Mouse (Mus musculus) naive thymus-derived CD4-positive, alpha-beta T cell, adult 2 months (primary cell): ENCODE results near the gene Il20rb.

Experiments used
- DNase-seq: peaks from one replicate; pipeline ENCODE4 v3.0.0-alpha.2; 2011; ENCODE audit warnings: low read depth

Gene Il20rb

DNA sequence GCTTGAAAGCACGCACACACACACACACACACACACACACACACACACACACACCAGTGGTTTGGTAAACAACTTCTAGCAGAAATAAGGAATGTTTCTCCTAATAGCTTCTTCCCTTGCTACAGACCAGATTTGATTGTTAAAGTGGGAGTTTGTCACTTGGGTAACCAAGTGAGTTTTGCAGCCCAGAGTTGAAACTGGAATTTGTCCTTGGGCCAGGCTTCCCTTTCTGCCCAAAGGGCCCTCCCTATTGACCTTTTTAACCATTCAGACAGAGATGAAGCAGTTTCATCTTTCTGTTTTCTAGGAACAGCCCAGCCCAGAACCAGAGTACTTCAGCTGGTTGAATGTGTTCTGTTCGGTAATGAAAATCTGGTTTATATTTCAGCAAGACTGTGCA is 55.7 kb downstream of the Il20rb start:
- no peak for DNase-seq

DNA sequence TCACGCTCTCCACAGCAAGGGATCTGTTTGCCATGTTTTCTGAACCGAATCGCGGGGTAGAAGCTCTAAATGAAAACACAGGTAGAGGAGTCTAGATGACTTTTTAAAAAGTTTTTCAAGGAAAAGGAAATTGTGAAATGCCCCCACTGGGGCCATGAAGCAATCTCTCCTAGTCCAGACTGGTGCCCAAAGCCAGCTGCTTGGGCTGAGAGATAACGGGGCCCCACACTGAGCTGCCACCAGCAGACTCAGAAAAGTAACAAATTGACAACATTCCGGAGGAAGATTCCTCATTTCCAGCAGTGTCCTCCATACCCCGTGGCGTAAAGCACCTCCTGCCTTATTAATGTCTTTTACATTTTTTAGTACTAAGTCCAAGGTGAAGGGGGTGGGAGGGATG is 66.9 kb downstream of the Il20rb start:
- no peak for DNase-seq

DNA sequence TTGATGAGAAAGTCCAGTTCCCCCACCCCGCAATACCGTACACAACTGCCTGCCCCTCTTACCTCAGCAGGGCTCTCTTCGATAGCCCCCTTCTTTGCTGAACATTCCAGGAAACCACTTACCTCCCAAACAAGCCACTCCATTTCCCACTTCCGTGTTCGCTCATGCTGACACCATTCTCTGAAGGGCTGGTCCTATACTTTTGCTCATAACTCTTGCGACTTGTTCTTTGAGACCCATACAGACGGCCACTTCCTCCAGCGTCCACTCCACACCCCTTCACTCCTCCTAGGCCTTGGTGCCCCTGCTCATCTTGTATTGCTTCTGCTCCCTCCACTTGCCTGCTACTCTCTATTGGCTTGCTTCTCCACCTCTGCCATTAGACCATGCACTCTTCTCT is 67.5 kb downstream of the Il20rb start:
- no peak for DNase-seq

DNA sequence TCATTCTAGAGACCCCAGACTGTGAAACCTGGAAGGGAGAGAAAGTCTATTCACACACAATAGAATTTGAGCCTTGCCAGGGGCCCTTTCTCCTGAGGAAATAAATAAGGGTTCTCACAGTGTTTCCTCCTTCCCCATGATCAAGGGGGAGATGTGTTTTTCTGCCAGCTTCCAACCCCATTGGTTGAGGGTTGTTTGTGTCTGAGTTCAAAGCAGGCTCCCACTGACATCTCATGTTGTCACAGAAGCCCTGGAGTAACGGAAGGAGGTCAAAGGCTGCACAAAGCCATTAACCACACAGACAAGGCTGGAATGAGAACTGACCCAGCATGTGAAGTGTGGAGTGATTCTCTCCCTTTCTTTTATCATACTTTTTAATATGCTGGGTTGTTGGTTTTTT is 69.8 kb downstream of the Il20rb start:
- no peak for DNase-seq

DNA sequence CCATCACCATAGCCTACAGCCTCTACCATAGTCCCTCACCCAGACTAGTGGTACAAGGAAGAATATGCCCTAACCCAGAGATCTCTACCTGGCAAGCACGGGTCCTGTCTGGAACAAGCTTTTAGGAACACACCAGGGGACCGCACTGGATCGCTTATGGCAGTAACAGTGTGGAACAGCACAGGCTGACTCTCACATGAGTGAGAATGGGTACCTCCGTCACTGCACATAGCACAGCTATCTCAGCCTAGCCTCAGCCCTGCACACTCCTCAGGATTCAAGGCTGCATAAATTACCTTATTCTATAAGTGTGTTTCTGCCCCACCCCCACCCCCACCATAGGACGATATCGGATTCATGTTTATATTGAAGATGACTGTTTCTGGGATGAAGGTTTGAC is 70.3 kb downstream of the Il20rb start:
- no peak for DNase-seq

DNA sequence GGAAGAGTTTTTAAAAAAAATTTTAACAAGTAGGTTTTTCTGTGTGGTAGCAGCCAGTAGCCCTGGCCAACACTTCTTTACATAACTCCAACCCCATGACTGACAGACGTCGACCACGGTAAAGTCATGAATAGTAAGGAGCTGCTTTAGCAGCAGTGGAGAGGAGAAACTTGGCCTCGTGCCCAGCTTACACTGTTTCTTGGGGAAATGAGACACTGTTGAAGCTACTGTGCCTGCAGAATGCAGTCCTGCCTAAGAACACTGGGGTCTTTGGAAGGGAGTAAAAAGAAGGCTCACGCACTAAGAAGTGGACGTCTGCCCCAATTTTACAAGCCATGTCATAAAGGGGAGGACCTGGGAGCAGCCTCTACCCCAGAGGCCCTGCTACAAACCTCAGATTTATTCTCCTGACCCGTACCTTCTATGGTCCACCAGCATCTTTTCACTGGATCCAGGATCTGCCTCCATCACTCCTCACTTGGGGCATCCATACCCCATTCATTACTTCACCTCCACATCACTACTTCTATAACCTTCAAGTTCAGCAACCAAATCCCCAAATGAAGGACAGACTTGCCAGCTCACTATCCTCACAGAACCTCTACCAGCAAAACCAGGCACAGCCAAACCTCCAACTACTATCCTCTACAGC is 71.1 kb downstream of the Il20rb start:
- DNase-seq: no peak
